Mouse (Mus musculus): ENCODE data around the gene Tmem201. TPM values are rescaled to one million over a fixed set of nuclear protein-coding genes. Genes with fewer than 3 reads are reported as not detected.

Tmem201 gene
- polyA plus RNA-seq, 1 experiment from 2014 or later: 28.8 TPM

DNA sequence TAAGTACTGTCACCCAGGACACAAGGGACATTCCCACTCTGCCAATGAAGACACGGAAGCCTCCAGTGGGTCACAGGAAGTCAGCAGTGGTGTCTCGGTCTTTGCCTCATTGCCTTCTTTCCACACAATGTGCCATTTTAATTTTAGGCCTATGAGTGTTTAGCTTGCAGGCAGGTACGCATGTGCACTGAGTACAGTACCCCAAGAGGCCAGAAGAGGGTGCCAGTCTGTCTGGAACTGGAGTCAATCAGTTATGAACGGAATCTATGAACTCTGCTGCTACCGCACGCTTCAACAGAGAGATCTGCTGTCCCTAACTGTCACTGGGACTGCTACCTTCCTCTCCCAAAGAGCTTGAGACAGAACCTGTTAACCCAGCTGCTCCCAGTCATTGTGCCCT, 18.2 kb downstream of the Tmem201 start:
- Histone ChIP-seq H3K9ac (no peak overlapping the region), H3K27ac (replicated peaks) (no peak overlapping the region), H3K27me3 (no peaks in the 10 kb centered on the region), H3K4me1 (no peaks in the 10 kb centered on the region), H3K36me3 (peaks cover 81% of the 10 kb centered on the region), H3K4me2 (replicated peaks) (no peak overlapping the region), H3K9me3 (replicated peaks) (no peaks in the 10 kb centered on the region), H3K4me3 (replicated peaks) (no peak overlapping the region)
- ATAC-seq (ENCODE audit: insufficient number of reproducible peaks, low FRiP score, low TSS enrichment, low read depth): no peak
- 72% methylated on average over 6 of the region's 6 CpGs for WGBS

DNA sequence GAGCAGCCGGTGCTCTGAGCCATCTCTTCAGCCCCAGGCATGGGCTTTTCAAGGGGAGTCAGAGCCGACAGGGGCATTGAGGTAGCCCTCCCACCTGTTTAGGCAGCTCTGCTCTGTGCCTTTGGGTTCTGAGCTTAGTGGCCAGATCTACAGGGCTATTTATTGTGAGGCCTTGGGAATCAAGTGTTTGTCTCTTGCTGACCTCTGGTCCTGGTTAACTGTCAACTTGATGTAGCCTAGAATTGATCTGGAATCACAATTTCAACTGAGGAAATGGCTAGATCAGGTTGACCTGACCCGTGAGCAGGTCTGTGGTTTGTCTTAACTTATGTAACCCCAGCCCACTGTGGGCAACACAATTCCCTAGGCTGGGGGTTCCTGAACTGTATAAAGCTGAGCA, 23.3 kb downstream of the Tmem201 start:
- H3K4me3 ChIP-seq (replicated peaks): no peak overlapping the region
- no peak for ATAC-seq (ENCODE audit: insufficient number of reproducible peaks, low FRiP score, low TSS enrichment, low read depth)
- peaks cover 6% of the 10 kb centered on the region; the same call in 1 of the 2 replicates for H3K4me1 ChIP-seq
- 73% methylated on average over 3 of the region's 3 CpGs for WGBS
- no peaks in the 10 kb centered on the region for H3K27me3 ChIP-seq
- no peak overlapping the region for H3K27ac ChIP-seq (replicated peaks)
- no peaks in the 10 kb centered on the region for H3K9me3 ChIP-seq (replicated peaks)
- no peak overlapping the region for H3K9ac ChIP-seq
- no peak overlapping the region for H3K4me2 ChIP-seq (replicated peaks)
- H3K36me3 ChIP-seq: peaks cover 48% of the 10 kb centered on the region

DNA sequence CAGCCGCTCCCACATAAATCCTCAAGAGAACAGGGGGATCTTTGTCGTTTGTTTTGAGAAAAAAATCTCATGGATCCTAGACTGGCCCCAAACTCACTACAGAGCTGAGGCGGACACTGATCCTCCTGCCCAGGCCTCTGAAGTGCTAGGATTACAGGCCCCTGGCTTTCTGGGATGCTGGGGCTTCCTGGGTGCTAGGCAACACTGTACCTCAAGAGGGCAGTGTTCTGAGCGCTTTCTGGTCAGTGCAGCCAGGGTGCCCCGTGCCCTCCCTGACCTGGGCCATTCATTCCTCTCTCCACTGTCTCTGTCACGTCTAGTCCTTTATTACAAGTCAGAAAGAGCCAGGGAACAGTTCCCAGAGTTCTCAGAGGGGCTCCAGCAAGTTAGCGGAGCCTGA, 25.9 kb downstream of the Tmem201 start:
- Histone ChIP-seq H3K4me1 (peaks cover 6% of the 10 kb centered on the region; the same call in 1 of the 2 replicates), H3K36me3 (peaks cover 22% of the 10 kb centered on the region), H3K4me2 (replicated peaks) (no peak overlapping the region), H3K4me3 (replicated peaks) (no peak overlapping the region), H3K9me3 (replicated peaks) (no peaks in the 10 kb centered on the region), H3K27ac (replicated peaks) (no peak overlapping the region), H3K9ac (no peak overlapping the region), H3K27me3 (no peaks in the 10 kb centered on the region)
- 22% methylated on average over 7 of the region's 7 CpGs for WGBS
- no peak for ATAC-seq (ENCODE audit: insufficient number of reproducible peaks, low FRiP score, low TSS enrichment, low read depth)

DNA sequence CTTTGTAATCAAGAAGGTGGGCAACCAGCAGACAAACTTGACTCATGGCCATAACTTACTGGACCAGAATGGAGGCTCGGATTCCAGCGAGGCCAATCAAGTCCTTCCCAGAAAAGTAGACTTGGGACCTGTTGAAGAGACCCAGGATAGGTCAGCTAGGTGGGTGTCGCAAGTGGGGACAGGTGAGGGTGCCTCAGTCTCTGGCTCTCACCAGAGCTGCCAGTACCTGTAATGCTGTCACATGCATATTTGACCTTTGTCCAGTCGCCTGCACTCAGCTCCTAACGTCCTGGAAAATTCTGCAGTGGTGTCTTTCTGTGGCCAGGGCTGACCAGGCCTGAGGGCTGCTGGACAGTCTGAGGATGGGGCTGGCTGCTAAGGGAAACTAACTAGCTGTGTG, 26.4 kb downstream of the Tmem201 start:
- Histone ChIP-seq H3K9ac (no peak overlapping the region), H3K4me1 (peaks cover 6% of the 10 kb centered on the region; the same call in 1 of the 2 replicates), H3K4me3 (replicated peaks) (no peak overlapping the region), H3K27me3 (no peaks in the 10 kb centered on the region), H3K9me3 (replicated peaks) (no peaks in the 10 kb centered on the region), H3K4me2 (replicated peaks) (no peak overlapping the region), H3K36me3 (peaks cover 17% of the 10 kb centered on the region), H3K27ac (replicated peaks) (no peak overlapping the region)
- 86% methylated on average over 5 of the region's 5 CpGs for WGBS
- ATAC-seq (ENCODE audit: insufficient number of reproducible peaks, low FRiP score, low TSS enrichment, low read depth): no peak

DNA sequence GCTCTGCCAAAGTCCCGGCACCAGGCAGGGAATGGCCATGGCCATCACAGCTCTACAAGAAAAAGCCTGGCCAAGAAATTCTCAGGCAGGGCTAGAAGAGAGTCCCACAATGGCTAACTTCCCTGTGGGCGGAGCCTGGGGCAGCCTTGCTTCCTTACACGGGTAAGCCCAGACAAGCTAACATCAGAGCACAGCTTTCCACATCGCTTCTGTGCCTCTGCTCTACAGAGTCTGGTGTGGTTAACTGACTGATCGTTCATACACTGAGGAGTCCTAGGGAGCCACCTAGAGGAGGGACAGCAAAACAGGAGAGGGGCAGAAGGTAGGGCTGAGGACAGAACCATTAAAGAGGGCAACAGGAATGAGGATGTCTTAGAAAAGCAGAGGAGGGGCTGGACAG, 27.3 kb downstream of the Tmem201 start:
- peaks cover 6% of the 10 kb centered on the region; the same call in 1 of the 2 replicates for H3K4me1 ChIP-seq
- ATAC-seq (ENCODE audit: insufficient number of reproducible peaks, low FRiP score, low TSS enrichment, low read depth): peak; percentile 79
- WGBS: 15% methylated on average over 5 of the region's 5 CpGs
- H3K9me3 ChIP-seq (replicated peaks): no peaks in the 10 kb centered on the region
- no peak overlapping the region for H3K27ac ChIP-seq (replicated peaks)
- no peak overlapping the region for H3K4me2 ChIP-seq (replicated peaks)
- no peak overlapping the region for H3K4me3 ChIP-seq (replicated peaks)
- H3K27me3 ChIP-seq: no peaks in the 10 kb centered on the region
- no peak overlapping the region for H3K9ac ChIP-seq
- peaks cover 7% of the 10 kb centered on the region; the same call in 1 of the 2 replicates for H3K36me3 ChIP-seq

DNA sequence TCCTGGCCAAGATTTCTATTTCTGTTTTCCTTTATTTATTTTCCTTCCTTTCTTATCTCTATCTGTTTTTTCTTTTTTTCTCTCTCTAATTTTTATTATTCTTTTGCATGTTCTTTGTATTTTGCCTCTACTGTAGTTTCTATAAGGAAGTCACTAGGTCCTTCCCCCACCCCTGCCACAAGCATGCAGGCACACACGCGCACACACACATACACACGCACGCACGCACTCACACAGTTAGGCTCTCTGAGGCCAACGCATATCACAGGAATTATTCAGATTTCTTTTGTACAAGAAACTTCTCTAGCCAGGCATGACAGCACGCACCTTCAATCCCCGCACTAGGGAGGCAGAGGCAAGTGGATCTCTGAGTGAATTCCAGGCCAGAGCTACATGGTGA, 31.9 kb downstream of the Tmem201 start:
- no peaks in the 10 kb centered on the region for H3K36me3 ChIP-seq
- no peak overlapping the region for H3K4me2 ChIP-seq (replicated peaks)
- no peaks in the 10 kb centered on the region for H3K9me3 ChIP-seq (replicated peaks)
- H3K4me1 ChIP-seq: peaks cover 5% of the 10 kb centered on the region; the same call in 1 of the 2 replicates
- no peaks in the 10 kb centered on the region for H3K27me3 ChIP-seq
- WGBS: 90% methylated on average over 8 of the region's 8 CpGs
- no peak overlapping the region for H3K9ac ChIP-seq
- no peak overlapping the region for H3K27ac ChIP-seq (replicated peaks)
- no peak for ATAC-seq (ENCODE audit: insufficient number of reproducible peaks, low FRiP score, low TSS enrichment, low read depth)
- H3K4me3 ChIP-seq (replicated peaks): no peak overlapping the region

DNA sequence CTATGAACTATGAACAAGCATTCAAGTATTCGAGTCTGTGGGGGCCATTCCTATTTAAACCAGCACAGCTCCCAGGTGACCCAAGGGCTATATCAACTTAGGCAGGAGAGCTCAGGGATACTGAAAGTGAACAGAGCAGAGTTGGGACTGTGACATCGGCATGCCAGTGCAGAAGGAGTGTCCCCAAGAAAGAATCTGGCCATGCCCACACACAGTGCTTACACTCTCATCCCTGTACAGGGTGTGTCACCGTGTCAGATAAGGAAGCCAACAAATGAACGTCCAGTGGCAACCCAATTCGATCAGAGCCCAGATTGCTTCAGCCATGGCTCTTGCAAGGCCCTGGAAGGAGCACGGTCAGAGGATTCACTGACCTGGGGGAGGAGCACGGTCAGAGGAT, 32.5 kb downstream of the Tmem201 start:
- WGBS: 72% methylated on average over 7 of the region's 7 CpGs
- H3K36me3 ChIP-seq: no peaks in the 10 kb centered on the region
- no peak overlapping the region for H3K27ac ChIP-seq (replicated peaks)
- no peaks in the 10 kb centered on the region for H3K9me3 ChIP-seq (replicated peaks)
- no peaks in the 10 kb centered on the region; the same call in 1 of the 2 replicates for H3K27me3 ChIP-seq
- no peak overlapping the region for H3K4me2 ChIP-seq (replicated peaks)
- ATAC-seq (ENCODE audit: insufficient number of reproducible peaks, low FRiP score, low TSS enrichment, low read depth): no peak
- H3K9ac ChIP-seq: no peak overlapping the region
- H3K4me3 ChIP-seq (replicated peaks): no peak overlapping the region
- peaks cover 5% of the 10 kb centered on the region; the same call in 1 of the 2 replicates for H3K4me1 ChIP-seq

DNA sequence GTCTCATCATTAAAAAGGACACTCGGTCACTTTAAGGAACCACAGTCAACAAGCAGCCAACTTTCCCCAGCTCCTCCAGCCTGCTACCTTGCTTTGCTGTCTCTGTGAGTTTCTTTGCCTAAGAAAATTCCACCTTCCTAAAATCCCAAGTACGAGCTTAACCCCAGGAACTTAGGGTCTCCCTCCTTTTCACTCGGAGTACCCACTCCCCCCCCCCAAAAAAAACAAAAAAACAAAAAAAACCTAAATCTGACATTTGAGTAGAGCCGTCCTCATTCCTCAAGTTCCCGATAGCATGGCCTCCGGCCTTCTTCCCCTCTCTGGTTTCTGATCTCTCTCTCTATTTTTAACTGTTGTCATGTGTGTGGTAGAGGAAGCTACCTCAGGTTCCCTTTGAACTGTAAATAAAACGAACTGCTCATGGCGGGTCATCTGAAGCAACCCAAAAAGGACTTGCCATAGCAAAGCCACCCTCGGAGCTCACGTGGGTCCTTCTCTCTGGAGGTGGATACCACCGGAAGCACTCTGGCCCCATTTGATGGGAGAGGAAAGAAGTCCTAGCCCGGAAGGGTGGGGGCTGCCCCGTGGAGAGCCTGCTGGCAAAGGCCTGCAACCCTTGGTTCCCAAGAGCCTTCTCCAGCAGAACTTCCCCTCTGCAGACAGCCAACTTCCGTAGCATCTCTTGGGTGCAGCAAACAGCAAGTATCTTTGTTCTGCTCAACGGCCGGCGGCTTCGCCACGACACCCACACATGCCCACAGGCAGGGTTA, 35.4 kb downstream of the Tmem201 start, which contains the start of gene Pik3cd:
Pik3cd (minus strand) TSS at position 362 of the 770 bp plus-strand sequence.
- peaks cover 15% of the 10 kb centered on the region for H3K4me1 ChIP-seq
- no peak within 1 kb of the TSS for H3K27ac ChIP-seq (replicated peaks)
- H3K9me3 ChIP-seq (replicated peaks): no peaks in the 10 kb centered on the region
- peaks cover 12% of the 10 kb centered on the region for H3K27me3 ChIP-seq
- no peak for ATAC-seq (ENCODE audit: insufficient number of reproducible peaks, low FRiP score, low TSS enrichment, low read depth)
- WGBS: 49% methylated on average over 19 of the region's 19 CpGs
- no peak within 1 kb of the TSS for H3K4me3 ChIP-seq (replicated peaks)
- H3K4me2 ChIP-seq (replicated peaks): no peak within 1 kb of the TSS
- no peak within 1 kb of the TSS for H3K9ac ChIP-seq
- H3K36me3 ChIP-seq: no peaks in the 10 kb centered on the region

DNA sequence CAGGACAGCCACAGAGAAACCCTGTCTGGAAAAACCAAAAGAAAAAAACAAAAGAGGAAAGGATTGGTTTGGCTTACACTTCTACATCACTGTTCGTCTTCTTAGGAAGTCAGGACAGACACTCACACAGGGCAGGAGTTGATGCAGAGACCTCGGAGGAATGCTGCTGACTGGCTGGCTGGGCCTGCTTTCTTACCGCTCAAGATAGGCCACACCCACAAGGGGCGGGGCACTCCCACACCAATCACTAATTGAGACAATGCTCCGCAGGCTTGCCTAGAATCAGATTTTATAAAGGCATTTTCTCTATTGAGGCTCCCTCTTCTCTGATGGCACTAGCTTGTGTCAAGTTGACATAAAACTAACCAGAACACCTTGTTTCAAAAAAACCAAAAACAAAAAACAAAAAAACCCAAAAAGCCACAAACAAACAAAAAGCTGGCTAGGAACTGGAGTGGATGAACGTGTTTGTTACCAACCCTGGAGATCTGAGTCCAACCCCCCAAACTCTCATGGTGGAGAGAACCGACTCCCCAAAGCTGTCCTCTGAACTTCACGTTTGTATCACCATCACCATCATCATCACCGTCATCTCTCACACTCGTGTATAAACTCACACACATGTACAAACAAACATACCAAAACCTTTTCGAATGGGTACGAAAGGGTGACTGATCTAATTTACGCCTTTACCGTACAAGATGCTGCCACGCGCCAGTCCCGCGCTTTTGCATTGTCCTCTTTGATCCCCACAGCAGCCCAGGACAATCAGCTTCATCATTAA, 36.2 kb downstream of the Tmem201 start:
- H3K9ac ChIP-seq: no peak overlapping the region
- H3K4me2 ChIP-seq (replicated peaks): no peak overlapping the region
- no peaks in the 10 kb centered on the region for H3K36me3 ChIP-seq
- ATAC-seq (ENCODE audit: insufficient number of reproducible peaks, low FRiP score, low TSS enrichment, low read depth): no peak
- peaks cover 15% of the 10 kb centered on the region for H3K4me1 ChIP-seq
- peaks cover 20% of the 10 kb centered on the region for H3K27me3 ChIP-seq
- WGBS: 62% methylated on average over 18 of the region's 18 CpGs
- H3K4me3 ChIP-seq (replicated peaks): no peak overlapping the region
- H3K27ac ChIP-seq (replicated peaks): no peak overlapping the region
- no peaks in the 10 kb centered on the region for H3K9me3 ChIP-seq (replicated peaks)

DNA sequence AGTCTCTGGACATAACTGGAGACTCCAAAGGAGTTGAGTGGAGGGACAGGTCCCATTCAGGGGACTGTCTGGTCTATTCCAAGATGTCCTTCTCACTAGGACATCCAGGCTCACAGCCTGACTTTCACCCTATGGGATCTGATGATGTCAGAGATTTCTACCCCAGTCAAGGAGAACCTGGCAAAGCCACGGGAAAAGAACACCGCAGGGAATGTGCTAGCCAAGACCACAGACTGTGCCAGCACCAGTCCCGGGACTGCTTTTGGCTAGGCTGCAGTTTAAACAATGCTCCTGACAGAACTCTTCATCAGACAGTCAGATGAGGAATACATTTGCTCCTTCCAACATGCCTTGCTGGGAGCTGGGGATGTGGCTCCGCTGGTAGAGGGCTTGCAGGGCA, 37.9 kb downstream of the Tmem201 start:
- 80% methylated on average over 4 of the region's 4 CpGs for WGBS
- no peak overlapping the region for H3K4me3 ChIP-seq (replicated peaks)
- H3K9me3 ChIP-seq (replicated peaks): no peaks in the 10 kb centered on the region

DNA sequence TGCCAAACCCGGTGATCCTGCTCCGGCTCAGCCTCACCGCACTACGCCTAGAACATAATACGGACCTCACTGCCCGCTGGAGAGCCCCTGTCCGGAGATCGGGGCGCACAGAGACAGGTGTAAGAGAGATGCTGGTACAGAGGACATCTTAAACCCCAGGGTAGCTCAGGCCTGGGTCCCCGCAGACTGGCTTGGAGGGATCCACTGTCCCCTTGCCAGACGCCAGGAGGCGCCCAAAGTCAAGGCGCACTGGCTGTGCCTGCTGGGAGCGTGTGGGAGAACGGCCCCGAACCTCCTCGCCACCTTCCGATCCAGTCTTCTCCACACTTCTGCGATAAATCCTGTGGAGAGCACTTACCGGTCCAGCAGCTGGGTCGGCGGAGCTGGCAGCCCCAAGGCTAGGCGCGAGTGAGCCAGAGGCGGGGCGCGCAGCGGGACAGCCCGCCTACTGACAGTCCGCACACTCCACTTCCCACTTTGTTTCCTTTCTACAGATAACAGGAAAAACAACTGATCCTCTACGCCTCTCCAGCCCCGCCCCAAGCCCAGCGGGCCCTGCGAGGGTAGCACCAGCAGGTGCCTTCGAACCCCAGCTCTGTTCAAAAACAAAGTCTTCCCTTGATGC, 39.5 kb downstream of the Tmem201 start:
- peaks cover 15% of the 10 kb centered on the region for H3K4me1 ChIP-seq
- H3K9me3 ChIP-seq (replicated peaks): no peaks in the 10 kb centered on the region
- ATAC-seq (ENCODE audit: insufficient number of reproducible peaks, low FRiP score, low TSS enrichment, low read depth): peak; percentile 56; the same call in 1 of the 2 replicates
- H3K27ac ChIP-seq (replicated peaks): 0 out of 2 replicates have a peak overlapping the region, but pooled peaks have one; percentile 22
- peak overlapping the region; percentile 50 for H3K9ac ChIP-seq
- WGBS: 1% methylated on average over 35 of the region's 35 CpGs
- H3K4me2 ChIP-seq (replicated peaks): peak overlapping the region; percentile 85
- H3K4me3 ChIP-seq (replicated peaks): peak overlapping the region; percentile 51
- H3K27me3 ChIP-seq: peaks cover 24% of the 10 kb centered on the region
- H3K36me3 ChIP-seq: no peaks in the 10 kb centered on the region

More for the DNA sequence above, 37.9 kb downstream of the Tmem201 start:
- no peaks in the 10 kb centered on the region for H3K36me3 ChIP-seq
- H3K9ac ChIP-seq: no peak overlapping the region
- no peak overlapping the region for H3K27ac ChIP-seq (replicated peaks)
- H3K4me2 ChIP-seq (replicated peaks): no peak overlapping the region
- peaks cover 24% of the 10 kb centered on the region for H3K27me3 ChIP-seq
- ATAC-seq (ENCODE audit: insufficient number of reproducible peaks, low FRiP score, low TSS enrichment, low read depth): no peak
- H3K4me1 ChIP-seq: peaks cover 15% of the 10 kb centered on the region
